ENCODE assay signal across 8 mouse cellular contexts in genomic region chr5:73650365-73650964, GRCm38 (mm10). TPM values are rescaled to one million over a fixed set of nuclear protein-coding genes. Genes with fewer than 3 reads are reported as not detected.
DNase-seq lines count a peak whose midpoint lies in the region; ATAC-seq and TF ChIP-seq lines count a peak whose summit lies in the region.

No protein-coding gene starts in this region.

- H3K9ac ChIP-seq in embryonic facial prominence, embryonic 12.5 days: peak overlapping the region; percentile 31; the same call in 1 of the 2 replicates

- H3K79me2 ChIP-seq in macrophage (ENCODE audit: inconsistent target): no peaks in the 10 kb centered on the region; the same call in 1 of the 2 replicates

- no peak for ATAC-seq in embryonic facial prominence, embryonic 12.5 days (ENCODE audit: insufficient number of reproducible peaks, insufficient read depth, low FRiP score, low TSS enrichment)
- ATAC-seq in inflammation-experienced regulatory T-cells, adult 6 months: peak; percentile 11
- no peak for ATAC-seq in cerebellum, adult (ENCODE audit: insufficient number of reproducible peaks, low FRiP score, low TSS enrichment)

- H3K9me3 ChIP-seq in embryonic facial prominence, embryonic 12.5 days: no peaks in the 10 kb centered on the region

- H3K36me3 ChIP-seq in kidney, adult 2 months (ENCODE audit: control insufficient read depth, insufficient read depth, low read length): no peaks in the 10 kb centered on the region
- no peaks in the 10 kb centered on the region for H3K36me3 ChIP-seq in embryonic facial prominence, embryonic 12.5 days
- H3K36me3 ChIP-seq in macrophage (ENCODE audit: inconsistent target): no peaks in the 10 kb centered on the region

- H3K4me1 ChIP-seq in kidney, adult 2 months (ENCODE audit: control insufficient read depth, insufficient read depth, low read length): no peaks in the 10 kb centered on the region
- H3K4me1 ChIP-seq in embryonic facial prominence, embryonic 12.5 days: peaks cover 28% of the 10 kb centered on the region

- WGBS in kidney, adult 2 months: 2% methylated on average over 15 of the region's 15 CpGs
- under 1% methylated on average over 15 of the region's 15 CpGs for WGBS in embryonic facial prominence, embryonic 12.5 days
- WGBS in macrophage (ENCODE audit: missing documents): 0% methylated on average over 14 of the region's 15 CpGs

- no peak for TF ChIP-seq CTCF in kidney, adult 2 months (conservative IDR thresholded peaks at IDR 0.05; ENCODE audit: insufficient read depth, insufficient read length, low read depth, low read length)

- DNase-seq in kidney, adult 2 months: no peak
- no peak for DNase-seq in kidney, adult 11 months
- DNase-seq in thymus, postnatal 36 days: peak; percentile 17 to 32
- DNase-seq in urinary bladder, postnatal 25 days (ENCODE audit: low spot score): no peak

- H3K27ac ChIP-seq in kidney, adult 2 months (ENCODE audit: insufficient read depth, low read depth, low read length): no peak overlapping the region
- no peak overlapping the region for H3K27ac ChIP-seq in embryonic facial prominence, embryonic 12.5 days
- H3K27ac ChIP-seq in macrophage: no peak overlapping the region

- TF ChIP-seq POLR2A in kidney, adult 2 months (IDR thresholded peaks at IDR 0.05; ENCODE audit: low read depth, low read length): no peak

- peak overlapping the region; percentile 46 for H3K4me3 ChIP-seq in kidney, adult 2 months (ENCODE audit: insufficient read depth, low read depth, low read length)
- peak overlapping the region; percentile 46 for H3K4me3 ChIP-seq in embryonic facial prominence, embryonic 12.5 days
- peak overlapping the region; percentile 59 for H3K4me3 ChIP-seq in macrophage (ENCODE audit: inconsistent target)

- peaks cover 6% of the 10 kb centered on the region; the same call in 1 of the 2 replicates for H3K27me3 ChIP-seq in kidney, adult 2 months (replicated peaks; ENCODE audit: control insufficient read depth, insufficient read depth, low read length)
- H3K27me3 ChIP-seq in embryonic facial prominence, embryonic 12.5 days: peaks cover 60% of the 10 kb centered on the region

- peak overlapping the region; percentile 92 for H3K4me2 ChIP-seq in embryonic facial prominence, embryonic 12.5 days (replicated peaks)

RNA-seq across cellular contexts. Expression of gene Spata18, which starts 0.7 kb away (rescaled TPM):
- polyA plus RNA-seq in kidney, adult 2 months (2012; rRNA removed): 0.08 and 0.10 TPM in 2 replicates
- 0.29 TPM in 2 replicates for polyA plus RNA-seq in embryonic facial prominence, embryonic 12.5 days (2016; fragmentation: Nextera tagmentation; extraction: Ambion mirVana)
- not detected for polyA plus RNA-seq in inflammation-experienced regulatory T-cells, adult 6 months (2017; shearing (Covaris generic))
- not detected for total RNA-seq in macrophage (2018; cell fraction: chromatin; rRNA removed)
- not detected for total RNA-seq in macrophage (2018; cell fraction: cytosol; rRNA removed)
- total RNA-seq in macrophage (2018; cell fraction: nucleus; rRNA removed): not detected
- not detected in 3 replicates for polyA plus RNA-seq in macrophage (2018)

RNA-seq across cellular contexts. Expression of gene Sgcb, which starts 2.9 kb away (rescaled TPM):
- 5.6 and 6.1 TPM in 2 replicates for polyA plus RNA-seq in kidney, adult 2 months (2012; rRNA removed)
- 27.6 and 31.1 TPM in 2 replicates for polyA plus RNA-seq in embryonic facial prominence, embryonic 12.5 days (2016; fragmentation: Nextera tagmentation; extraction: Ambion mirVana)
- polyA plus RNA-seq in inflammation-experienced regulatory T-cells, adult 6 months (2017; shearing (Covaris generic)): 10 to 100 TPM; 11.6 to 12.5 (median 12.4) TPM
- total RNA-seq in macrophage (2018; cell fraction: chromatin; rRNA removed): 10 to 100 TPM in 21 of 26 experiments, 1 to 10 TPM in 5; 3.7 to 47.1 (median 19.3) TPM
- total RNA-seq in macrophage (2018; cell fraction: cytosol; rRNA removed): 10 to 100 TPM; 21.2 to 41.9 (median 27.6) TPM
- 10 to 100 TPM; 16.4 to 67.8 (median 42.8) TPM for total RNA-seq in macrophage (2018; cell fraction: nucleus; rRNA removed)
- 21.5 to 29.7 TPM (median 28.0 TPM) in 3 replicates for polyA plus RNA-seq in macrophage (2018)

RNA-seq across cellular contexts. Expression of gene Lrrc66, which starts 18.1 kb away (rescaled TPM):
- 8.0 and 9.5 TPM in 2 replicates for polyA plus RNA-seq in kidney, adult 2 months (2012; rRNA removed)
- polyA plus RNA-seq in embryonic facial prominence, embryonic 12.5 days (2016; fragmentation: Nextera tagmentation; extraction: Ambion mirVana): 0.11 and 0.33 TPM in 2 replicates
- polyA plus RNA-seq in inflammation-experienced regulatory T-cells, adult 6 months (2017; shearing (Covaris generic)): 1 to 10 TPM in 1 of 3 experiments, under 1 TPM in 1, not detected in 1; 0.29 to 1.4 TPM
- 1 to 10 TPM in 4 of 26 experiments, under 1 TPM in 8, not detected in 14; 0.12 to 4.2 (median 0.63) TPM for total RNA-seq in macrophage (2018; cell fraction: chromatin; rRNA removed)
- 1 to 10 TPM in 3 of 26 experiments, under 1 TPM in 23; 0.06 to 1.2 (median 0.55) TPM for total RNA-seq in macrophage (2018; cell fraction: cytosol; rRNA removed)
- total RNA-seq in macrophage (2018; cell fraction: nucleus; rRNA removed): 1 to 10 TPM in 4 of 26 experiments, under 1 TPM in 14, not detected in 8; 0.16 to 3.3 (median 0.47) TPM
- polyA plus RNA-seq in macrophage (2018): 0.97 to 4.6 TPM (median 1.7 TPM) in 3 replicates

Comparison
In these comparisons a context has a peak if more than half of its experiments do, and no peak if none do; other contexts are left out.
1. DNase-seq: peak in thymus, postnatal 36 days (2 of 2); none in kidney, adult 2 months (single experiment), kidney, adult 11 months (single experiment) and urinary bladder, postnatal 25 days (single experiment).
2. Peak in every context shown above with its lines, with median percentiles within 50 percentile points of each other: H3K4me3 ChIP-seq.